Mouse (Mus musculus) myocyte (in vitro differentiated cells): ENCODE results near the gene Olfr1135. TPM values are rescaled to one million over a fixed set of nuclear protein-coding genes. Genes with fewer than 3 reads are reported as not detected.

Source experiments
- H3K27me3 ChIP-seq: one replicate; pipeline ENCODE4 v1.6.1; 2011; ENCODE audit not compliant: control insufficient read depth, insufficient read depth, insufficient read length
- H3K36me3 ChIP-seq: one replicate; pipeline ENCODE4 v1.6.1; 2011; ENCODE audit not compliant: control insufficient read depth, insufficient read depth
- H3K4me2 ChIP-seq: one replicate; pipeline ENCODE4 v1.6.1; 2011; ENCODE audit warnings: low read depth, control low read depth
- H3K4me3 ChIP-seq: one replicate; pipeline ENCODE4 v1.5.1; 2011; ENCODE audit warnings: mild to moderate bottlenecking, control low read depth, moderate library complexity
- H3K79me2 ChIP-seq: one replicate; pipeline ENCODE4 v1.6.1; 2011; ENCODE audit not compliant: control insufficient read depth, insufficient read depth
- H3ac ChIP-seq: one replicate; pipeline ENCODE4 v1.6.1; 2011; ENCODE audit not compliant: control insufficient read depth, insufficient read length
- CEBPB ChIP-seq: IDR thresholded peaks from 2 replicates; pipeline ENCODE4 v1.6.1; 2011; ENCODE audit warnings: mild to moderate bottlenecking, moderate library complexity; ENCODE audit not compliant: poor library complexity, insufficient read depth, severe bottlenecking
- E2F4 ChIP-seq: IDR thresholded peaks from one replicate; pipeline ENCODE4 v1.6.1; 2011; ENCODE audit warnings: mild to moderate bottlenecking, control low read depth, moderate library complexity; ENCODE audit not compliant: insufficient read depth
- MAX ChIP-seq: IDR thresholded peaks from one replicate; pipeline ENCODE4 v1.6.1; 2011; ENCODE audit warnings: low read depth, mild to moderate bottlenecking, control low read depth
- MYOD1 ChIP-seq, 3 experiments: IDR thresholded peaks; one replicate each; pipeline ENCODE4 v1.6.1; 2011; ENCODE audit warnings: control low read depth in 2 of 3, low read depth in 2 of 3, mild to moderate bottlenecking in 2 of 3, moderate library complexity in 1 of 3; ENCODE audit not compliant: insufficient read length in 2 of 3, control insufficient read depth in 1 of 3
- MYOG ChIP-seq, 3 experiments: IDR thresholded peaks; one replicate each; pipeline ENCODE4 v1.6.1; 2011; ENCODE audit warnings: control low read depth in 2 of 3, low read depth in 2 of 3, mild to moderate bottlenecking in 2 of 3; ENCODE audit not compliant: insufficient read length in 2 of 3, control insufficient read depth in 1 of 3, insufficient read depth in 1 of 3
- POLR2A ChIP-seq: IDR thresholded peaks from one replicate; pipeline ENCODE4 v1.6.1; 2011; ENCODE audit warnings: low read depth, mild to moderate bottlenecking, control low read depth, moderate library complexity; ENCODE audit not compliant: insufficient read length
- POLR2AphosphoS2 ChIP-seq: IDR thresholded peaks from one replicate; pipeline ENCODE4 v1.6.1; 2011; ENCODE audit warnings: low read depth, control low read depth; ENCODE audit not compliant: insufficient read length
- REST ChIP-seq: IDR thresholded peaks from one replicate; pipeline ENCODE4 v1.6.1; 2011; ENCODE audit warnings: mild to moderate bottlenecking, control low read depth, moderate library complexity; ENCODE audit not compliant: insufficient read depth, insufficient read length
- SRF ChIP-seq: IDR thresholded peaks from one replicate; pipeline ENCODE4 v1.6.1; 2011; ENCODE audit warnings: low read depth; ENCODE audit not compliant: control insufficient read depth, insufficient read length
- TCF12 ChIP-seq: IDR thresholded peaks from one replicate; pipeline ENCODE4 v1.6.1; 2011; ENCODE audit warnings: mild to moderate bottlenecking, control low read depth; ENCODE audit not compliant: poor library complexity, insufficient read depth, severe bottlenecking
- TCF3 ChIP-seq: IDR thresholded peaks from one replicate; pipeline ENCODE4 v1.6.1; 2011; ENCODE audit warnings: low read depth, control low read depth; ENCODE audit not compliant: insufficient read length
- USF1 ChIP-seq: IDR thresholded peaks from one replicate; pipeline ENCODE4 v1.6.1; 2011; ENCODE audit warnings: low read depth, mild to moderate bottlenecking, control low read depth, moderate library complexity
- polyA plus RNA-seq: library from polyadenylated mRNA; unstranded; fragments of >200 nt; fragmentation: generic; extraction: Trizol; gene quantifications from one replicate; pipeline ENCODE4 v1.2.1, GENCODE M21; 2012; ENCODE audit warnings: missing spikeins

The Olfr1135 gene
- not detected for polyA plus RNA-seq

DNA sequence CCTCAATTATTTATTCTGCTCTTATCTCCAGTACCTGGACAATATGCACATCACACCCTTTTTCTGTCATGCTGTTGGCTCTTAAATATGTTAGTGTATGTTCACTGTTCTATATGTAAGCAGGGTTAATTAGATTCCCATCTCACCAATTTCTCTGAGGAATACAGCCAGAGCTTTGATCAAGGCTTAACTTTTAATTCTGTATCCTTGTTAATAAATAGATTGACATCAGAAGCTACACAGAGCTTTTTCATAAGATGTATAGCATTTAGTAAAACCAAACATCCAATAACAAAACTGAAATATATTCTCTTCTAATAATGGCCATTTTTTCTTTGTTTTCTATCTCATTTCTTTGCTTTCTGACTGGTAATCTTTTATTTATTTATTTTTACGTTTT lies at the start of gene Olfr1135:
Gene Olfr1135 (minus strand): TSS at position 101 of the 400 bp plus-strand sequence.
- Histone ChIP-seq H3K79me2 (no peaks in the 10 kb centered on the region), H3ac (no peak within 1 kb of the TSS), H3K36me3 (no peaks in the 10 kb centered on the region), H3K4me2 (no peak within 1 kb of the TSS), H3K27me3 (no peaks in the 10 kb centered on the region), H3K4me3 (no peak within 1 kb of the TSS)
- no peak for TF ChIP-seq TCF12
- no peak for TF ChIP-seq USF1
- no peak for TF ChIP-seq MYOG (IDR thresholded peaks at IDR 0.05; ENCODE audit: control insufficient read depth in 1 of 3, insufficient read depth in 1 of 3, insufficient read length in 2 of 3, low read depth in 2 of 3)
- TF ChIP-seq REST, result no peak
- no peak for TF ChIP-seq MYOD1 (IDR thresholded peaks at IDR 0.05; ENCODE audit: control insufficient read depth in 1 of 3, insufficient read length in 2 of 3, low read depth in 2 of 3)
- no peak for TF ChIP-seq POLR2AphosphoS2
- no peak for TF ChIP-seq MAX
- no peak for TF ChIP-seq TCF3
- no peak for TF ChIP-seq E2F4
- TF ChIP-seq POLR2A, result no peak
- no peak for TF ChIP-seq CEBPB

DNA sequence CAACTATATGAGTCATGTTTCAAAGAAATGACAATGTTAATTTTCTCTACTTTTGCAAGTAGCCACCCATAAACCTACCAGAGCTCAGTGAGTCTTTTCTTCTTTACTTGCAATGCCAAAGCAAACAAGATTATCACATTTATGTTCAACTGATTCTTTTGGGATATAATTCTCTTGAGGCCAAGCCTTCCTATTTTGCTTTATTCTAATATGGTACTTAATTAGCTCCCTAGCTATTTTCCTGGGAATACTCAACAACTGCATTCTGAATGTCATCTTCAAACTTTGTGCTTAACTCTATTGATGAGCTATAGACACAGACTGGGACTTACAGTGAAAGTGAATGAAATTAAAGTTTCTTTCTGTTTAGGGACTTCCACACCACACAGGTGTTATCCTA lies 39.6 kb upstream of the Olfr1135 start, which contains the start of gene Olfr1137:
Gene Olfr1137 (minus strand): TSS at position 101 of the 400 bp plus-strand sequence.
- H3K27me3 ChIP-seq, result no peaks in the 10 kb centered on the region
- no peaks in the 10 kb centered on the region for H3K36me3 ChIP-seq
- no peak for TF ChIP-seq TCF3
- TF ChIP-seq TCF12, result no peak
- TF ChIP-seq MYOG (IDR thresholded peaks at IDR 0.05; ENCODE audit: control insufficient read depth in 1 of 3, insufficient read depth in 1 of 3, insufficient read length in 2 of 3, low read depth in 2 of 3), result no peak
- no peak for TF ChIP-seq E2F4
- TF ChIP-seq REST, result no peak
- no peak for TF ChIP-seq POLR2A
- no peak for TF ChIP-seq CEBPB
- no peak for TF ChIP-seq SRF
- no peak within 1 kb of the TSS for H3ac ChIP-seq
- H3K4me3 ChIP-seq, result no peak within 1 kb of the TSS
- H3K79me2 ChIP-seq, result no peaks in the 10 kb centered on the region
- H3K4me2 ChIP-seq, result no peak within 1 kb of the TSS

DNA sequence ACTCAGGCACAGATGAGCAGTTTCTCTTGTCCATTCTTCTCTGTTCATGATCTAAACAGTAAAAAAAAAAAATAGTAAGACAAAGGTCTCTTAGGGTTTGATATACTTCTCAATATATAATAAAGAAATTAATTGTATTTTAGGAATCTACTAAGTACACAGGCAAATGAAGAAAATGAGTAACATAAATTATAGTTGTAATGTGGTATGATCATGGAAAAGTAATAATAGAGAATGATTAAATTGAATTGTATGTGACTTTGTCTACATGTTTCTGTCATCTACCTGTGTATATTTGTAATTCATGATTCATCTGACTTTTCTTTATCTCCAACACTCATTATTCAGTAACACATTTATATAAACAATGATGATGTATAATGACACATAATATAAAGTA lies 20.4 kb upstream of the Olfr1135 start, which contains the start of gene Olfr1136:
Gene Olfr1136 (minus strand): TSS at position 101 of the 400 bp plus-strand sequence.
- TF ChIP-seq SRF (no peak), USF1 (no peak), E2F4 (no peak), MAX (no peak), POLR2A (no peak), REST (no peak), MYOD1 (IDR thresholded peaks at IDR 0.05; ENCODE audit: control insufficient read depth in 1 of 3, insufficient read length in 2 of 3, low read depth in 2 of 3) (no peak), CEBPB (no peak), TCF12 (no peak), MYOG (IDR thresholded peaks at IDR 0.05; ENCODE audit: control insufficient read depth in 1 of 3, insufficient read depth in 1 of 3, insufficient read length in 2 of 3, low read depth in 2 of 3) (no peak), POLR2AphosphoS2 (no peak), TCF3 (no peak)
- H3K4me2 ChIP-seq, result no peak within 1 kb of the TSS
- no peak within 1 kb of the TSS for H3K4me3 ChIP-seq
- no peaks in the 10 kb centered on the region for H3K36me3 ChIP-seq
- no peaks in the 10 kb centered on the region for H3K27me3 ChIP-seq
- no peak within 1 kb of the TSS for H3ac ChIP-seq
- no peaks in the 10 kb centered on the region for H3K79me2 ChIP-seq

DNA sequence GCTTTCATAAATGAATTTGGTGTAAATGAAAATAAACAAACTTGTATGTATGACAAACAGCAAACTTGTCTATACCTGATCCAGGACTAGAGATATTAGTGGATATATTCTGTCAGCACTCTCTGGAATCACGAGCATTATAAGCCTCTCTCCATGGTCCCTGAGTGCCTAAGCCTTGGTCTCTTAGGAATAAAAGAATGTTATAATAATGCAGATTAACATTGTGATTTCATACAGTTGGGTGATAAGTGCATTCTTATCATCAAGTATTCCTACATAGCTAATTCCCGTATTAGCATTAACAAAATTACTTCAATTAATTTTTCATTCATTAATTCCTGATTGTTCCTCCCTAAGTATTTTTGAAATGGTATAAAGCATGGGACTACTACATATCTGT lies 15.1 kb downstream of the Olfr1135 start, which contains the start of gene Olfr1134:
Gene Olfr1134 (minus strand): TSS at position 101 of the 400 bp plus-strand sequence.
- Histone ChIP-seq H3K4me3 (no peak within 1 kb of the TSS), H3K36me3 (no peaks in the 10 kb centered on the region), H3ac (no peak within 1 kb of the TSS), H3K79me2 (no peaks in the 10 kb centered on the region), H3K4me2 (no peak within 1 kb of the TSS), H3K27me3 (no peaks in the 10 kb centered on the region)
- no peak for TF ChIP-seq CEBPB
- TF ChIP-seq MAX, result no peak
- no peak for TF ChIP-seq SRF
- TF ChIP-seq MYOD1 (IDR thresholded peaks at IDR 0.05; ENCODE audit: control insufficient read depth in 1 of 3, insufficient read length in 2 of 3, low read depth in 2 of 3), result no peak
- TF ChIP-seq USF1, result no peak
- no peak for TF ChIP-seq E2F4
- no peak for TF ChIP-seq REST
- no peak for TF ChIP-seq POLR2A
- no peak for TF ChIP-seq TCF3
